Mouse (Mus musculus): ENCODE data around the gene Atf3. TPM values are rescaled to one million over a fixed set of nuclear protein-coding genes. Genes with fewer than 3 reads are reported as not detected.

The Atf3 gene
- polyA plus RNA-seq, 1 experiment: 4.8 TPM

DNA sequence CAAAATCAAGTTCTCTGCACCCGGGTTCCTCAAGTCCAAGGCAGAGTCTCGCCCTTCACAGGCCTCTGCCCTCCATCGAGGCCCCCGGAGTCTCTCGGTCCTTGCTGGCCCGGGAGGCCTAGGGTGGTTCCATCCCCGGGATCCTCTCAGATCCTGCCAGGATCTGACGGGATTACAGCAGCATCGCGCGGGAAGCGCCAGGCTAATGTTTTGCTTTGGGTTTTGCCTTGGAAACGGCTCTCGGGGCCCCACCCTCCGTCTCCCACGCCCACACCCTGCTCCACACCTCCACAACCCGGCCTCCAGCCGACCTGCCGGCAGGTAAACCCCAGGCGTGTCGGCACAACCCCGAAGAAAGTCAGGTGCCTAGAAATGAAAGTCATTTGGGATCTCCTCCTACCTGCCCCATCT lies 33.0 kb downstream of the Atf3 start:
- Histone ChIP-seq H3K4me1 (ENCODE audit: control insufficient read depth, insufficient read depth, low read length) (peaks cover 12% of the 10 kb centered on the region), H3K4me3 (replicated peaks; ENCODE audit: extremely low read depth, low read depth, low read length) (no peak overlapping the region)
- peak; percentile 71 for DNase-seq
- TF ChIP-seq POLR2A (IDR thresholded peaks at IDR 0.05; ENCODE audit: borderline replicate concordance, extremely low read depth, low read depth, low read length) (0 out of 2 replicates have a peak, but pooled peaks have one; percentile 45), CTCF (IDR thresholded peaks at IDR 0.05; ENCODE audit: insufficient read depth, low read length) (no peak)
- WGBS: under 1% methylated on average over 22 of the region's 22 CpGs

DNA sequence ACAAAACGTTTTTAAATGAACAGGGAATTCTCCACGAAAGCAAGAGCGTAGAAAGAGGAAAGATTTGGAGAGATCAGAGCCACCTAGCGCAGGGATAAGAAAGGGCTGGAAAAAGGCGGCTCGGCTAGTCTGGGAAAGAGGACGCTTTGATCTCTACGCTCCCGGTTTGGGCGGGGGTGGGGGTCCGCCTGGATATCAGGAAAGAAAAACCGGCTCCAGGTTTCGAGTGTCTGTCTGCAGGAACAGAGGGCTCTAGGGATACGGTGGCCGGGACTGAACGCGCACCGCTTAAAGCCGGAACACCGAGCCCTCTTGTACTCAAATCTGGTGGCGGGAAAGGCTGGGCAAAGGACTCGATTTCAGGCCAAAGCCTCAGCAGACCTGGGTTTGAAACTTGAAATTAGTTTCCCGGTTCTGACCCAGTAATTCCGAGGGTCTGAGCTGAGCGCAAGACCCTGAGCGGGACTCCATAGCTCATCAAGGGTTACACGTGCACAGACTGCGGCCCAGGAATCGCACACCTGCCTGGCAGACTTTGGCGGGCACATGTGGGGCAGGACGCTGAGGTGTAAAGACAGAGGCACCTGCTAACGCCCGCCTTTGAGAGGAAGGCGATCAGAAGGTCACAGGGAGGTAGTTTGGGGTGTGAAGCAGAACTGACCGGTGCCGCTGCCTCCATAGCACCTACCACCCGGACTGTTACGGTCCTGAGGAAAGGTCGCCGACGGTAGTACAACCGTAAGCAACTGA lies 33.6 kb downstream of the Atf3 start:
- 6% methylated on average over 42 of the region's 42 CpGs for WGBS
- TF ChIP-seq CTCF (IDR thresholded peaks at IDR 0.05; ENCODE audit: insufficient read depth, low read length) (no peak), POLR2A (IDR thresholded peaks at IDR 0.05; ENCODE audit: borderline replicate concordance, extremely low read depth, low read depth, low read length) (no peak)
- Histone ChIP-seq H3K4me3 (replicated peaks; ENCODE audit: extremely low read depth, low read depth, low read length) (peak overlapping the region; percentile 46), H3K4me1 (ENCODE audit: control insufficient read depth, insufficient read depth, low read length) (peaks cover 12% of the 10 kb centered on the region)
- DNase-seq: peak; percentile 51

DNA sequence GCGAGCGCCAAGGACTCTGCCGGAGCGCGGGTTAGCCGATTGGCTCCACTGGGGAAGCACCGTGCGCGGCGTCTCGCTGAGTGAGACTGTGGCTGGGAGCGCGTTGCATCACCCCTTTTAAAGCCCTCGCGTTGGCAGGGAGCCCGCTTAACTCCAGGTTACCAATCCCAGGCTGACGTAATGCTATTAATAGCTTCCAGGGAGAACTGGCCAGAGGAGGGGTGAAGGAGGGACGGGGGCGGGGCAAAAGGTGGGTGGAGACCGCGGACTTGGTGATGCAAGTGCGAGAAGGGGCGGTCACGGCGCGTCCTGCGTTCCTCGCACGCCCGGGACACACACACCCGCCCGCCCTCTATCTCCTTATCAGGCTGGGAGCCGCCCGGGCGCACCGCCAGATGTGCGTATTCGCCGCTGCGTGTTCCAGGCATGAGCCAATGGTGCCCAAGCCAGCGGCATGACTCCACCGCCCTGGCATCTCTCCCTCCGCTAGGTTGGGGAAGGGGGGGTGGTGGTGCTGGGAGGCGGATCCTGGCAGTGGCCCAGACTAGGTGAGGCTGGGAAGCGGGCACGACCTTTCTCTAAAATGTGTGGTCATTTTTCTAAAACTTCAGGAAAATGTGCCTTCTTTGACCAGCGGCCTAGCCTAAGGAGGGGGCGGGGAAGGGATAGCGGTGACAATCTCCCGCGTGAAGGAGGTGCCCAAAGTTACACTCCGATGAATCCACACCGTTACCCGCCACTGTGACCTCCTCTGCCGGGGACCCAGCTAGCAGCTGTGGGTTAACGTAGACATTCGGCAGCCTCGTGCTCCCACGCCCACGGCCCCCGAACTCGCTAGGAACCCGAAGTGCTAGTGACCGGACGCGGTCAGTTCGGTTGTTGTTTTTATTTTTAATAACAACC lies 34.4 kb downstream of the Atf3 start:
- peak overlapping the region; percentile 75 for H3K4me3 ChIP-seq (replicated peaks; ENCODE audit: extremely low read depth, low read depth, low read length)
- peaks cover 12% of the 10 kb centered on the region for H3K4me1 ChIP-seq (ENCODE audit: control insufficient read depth, insufficient read depth, low read length)
- peak; percentile 99 for DNase-seq
- TF ChIP-seq POLR2A (IDR thresholded peaks at IDR 0.05; ENCODE audit: borderline replicate concordance, extremely low read depth, low read depth, low read length) (peak; percentile 100), CTCF (IDR thresholded peaks at IDR 0.05; ENCODE audit: insufficient read depth, low read length) (no peak)
- WGBS: under 1% methylated on average over 67 of the region's 67 CpGs

- no peak for TF ChIP-seq POLR2A (IDR thresholded peaks at IDR 0.05; ENCODE audit: borderline replicate concordance, extremely low read depth, low read depth, low read length)
- peak; percentile 40; the same call in 1 of the 2 replicates for TF ChIP-seq CTCF (IDR thresholded peaks at IDR 0.05; ENCODE audit: insufficient read depth, low read length)
- peak overlapping the region; percentile 75 for H3K4me3 ChIP-seq (replicated peaks; ENCODE audit: extremely low read depth, low read depth, low read length)
- peaks cover 12% of the 10 kb centered on the region for H3K4me1 ChIP-seq (ENCODE audit: control insufficient read depth, insufficient read depth, low read length)
- DNase-seq: peak; percentile 73
- under 1% methylated on average over 61 of the region's 61 CpGs for WGBS
Observed at GRCm38 (mm10) chr1:191182431-191183162, 35.2 kb downstream of the Atf3 start.

- 43% methylated on average over 12 of the region's 12 CpGs for WGBS
- Histone ChIP-seq H3K4me1 (ENCODE audit: control insufficient read depth, insufficient read depth, low read length) (peaks cover 12% of the 10 kb centered on the region), H3K4me3 (replicated peaks; ENCODE audit: extremely low read depth, low read depth, low read length) (no peak overlapping the region)
- no peak for DNase-seq
- TF ChIP-seq POLR2A (IDR thresholded peaks at IDR 0.05; ENCODE audit: borderline replicate concordance, extremely low read depth, low read depth, low read length): no peak
- no peak for TF ChIP-seq CTCF (IDR thresholded peaks at IDR 0.05; ENCODE audit: insufficient read depth, low read length)
Observed at GRCm38 (mm10) chr1:191181469-191182259, 36.2 kb downstream of the Atf3 start.

- TF ChIP-seq CTCF (IDR thresholded peaks at IDR 0.05; ENCODE audit: insufficient read depth, low read length) (no peak), POLR2A (IDR thresholded peaks at IDR 0.05; ENCODE audit: borderline replicate concordance, extremely low read depth, low read depth, low read length) (no peak)
- no peak for DNase-seq
- Histone ChIP-seq H3K4me1 (ENCODE audit: control insufficient read depth, insufficient read depth, low read length) (peaks cover 7% of the 10 kb centered on the region), H3K4me3 (replicated peaks; ENCODE audit: extremely low read depth, low read depth, low read length) (no peak overlapping the region)
- 45% methylated on average over 4 of the region's 4 CpGs for WGBS
Observed at GRCm38 (mm10) chr1:191180397-191180796, 37.4 kb downstream of the Atf3 start.

GRCm38 (mm10) chr1:191179846-191180245 lies 38.0 kb downstream of the Atf3 start:
- Histone ChIP-seq H3K4me1 (ENCODE audit: control insufficient read depth, insufficient read depth, low read length) (peaks cover 5% of the 10 kb centered on the region), H3K4me3 (replicated peaks; ENCODE audit: extremely low read depth, low read depth, low read length) (no peak overlapping the region)
- no peak for DNase-seq
- WGBS: 72% methylated on average over 2 of the region's 2 CpGs
- TF ChIP-seq CTCF (IDR thresholded peaks at IDR 0.05; ENCODE audit: insufficient read depth, low read length): no peak
- TF ChIP-seq POLR2A (IDR thresholded peaks at IDR 0.05; ENCODE audit: borderline replicate concordance, extremely low read depth, low read depth, low read length): no peak

DNA sequence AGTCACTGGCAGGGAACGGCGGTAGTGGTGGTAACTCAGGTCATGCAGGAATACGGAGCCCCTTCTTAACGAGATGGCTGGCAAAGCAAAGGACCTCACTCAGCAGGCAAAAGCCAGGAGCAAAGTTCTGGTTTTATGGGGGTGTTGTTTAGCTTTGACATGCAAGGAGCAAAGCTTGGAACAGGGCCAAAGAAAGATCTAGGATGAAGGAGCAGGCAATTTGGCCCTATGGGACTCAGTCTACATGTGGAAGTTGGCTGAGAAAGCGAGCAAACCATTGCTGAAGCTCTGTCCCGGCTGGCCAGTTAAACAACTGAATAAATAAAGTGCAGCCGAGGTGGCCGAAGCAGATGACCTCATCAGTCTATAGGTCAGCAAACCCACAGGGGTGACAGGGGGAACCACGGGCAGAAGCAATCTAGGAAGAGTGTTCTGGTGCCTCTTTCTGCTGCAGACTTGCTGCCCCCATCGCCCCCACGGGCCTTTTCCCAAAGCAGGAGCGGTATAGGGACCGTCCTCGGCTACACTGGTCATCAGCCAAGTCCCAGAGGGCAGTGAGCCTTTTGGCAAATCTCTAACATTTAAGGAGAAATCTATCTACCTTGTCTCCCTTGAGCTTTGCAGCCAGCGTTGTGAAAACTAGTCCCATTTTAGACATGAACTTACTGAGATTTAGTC lies 39.2 kb downstream of the Atf3 start:
- no peak for DNase-seq
- Histone ChIP-seq H3K4me3 (replicated peaks; ENCODE audit: extremely low read depth, low read depth, low read length) (no peak overlapping the region), H3K4me1 (ENCODE audit: control insufficient read depth, insufficient read depth, low read length) (no peaks in the 10 kb centered on the region; the same call in 1 of the 2 replicates)
- no peak for TF ChIP-seq CTCF (IDR thresholded peaks at IDR 0.05; ENCODE audit: insufficient read depth, low read length)
- TF ChIP-seq POLR2A (IDR thresholded peaks at IDR 0.05; ENCODE audit: borderline replicate concordance, extremely low read depth, low read depth, low read length): no peak
- WGBS: 62% methylated on average over 15 of the region's 15 CpGs
